28 mouse cellular contexts compared by ENCODE assay signal in the genomic region with DNA sequence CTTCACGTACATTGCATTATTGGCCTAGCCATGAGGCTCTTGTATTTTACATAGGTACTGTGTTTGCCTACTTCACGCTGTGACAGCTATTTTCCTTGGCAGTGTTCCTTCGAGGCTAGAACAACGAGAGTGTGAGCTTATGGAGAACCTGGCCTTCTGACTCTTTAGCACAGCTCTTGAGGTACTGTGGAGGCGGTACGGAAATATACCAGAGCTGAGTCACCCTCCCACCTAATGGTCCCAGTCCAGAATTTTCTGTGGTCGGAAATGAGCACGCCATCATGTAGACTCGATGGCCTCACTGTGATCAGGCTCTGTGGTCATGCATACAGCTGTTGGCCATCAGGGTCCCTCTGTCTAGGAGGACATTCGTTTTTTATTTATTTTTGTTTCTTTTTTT. TPM values are rescaled to one million over a fixed set of nuclear protein-coding genes. Genes with fewer than 3 reads are reported as not detected.
DNase-seq lines count a peak whose midpoint lies in the region; TF ChIP-seq lines count a peak whose summit lies in the region.
"Had no signal": no experiment of that assay in that cellular context is flagged by ENCODE, and none has a peak within 500 bp of the region (broad histone marks: within the 10 kb centered on the region; RNA-seq: fewer than 3 reads in every experiment).

No protein-coding gene starts in this region.

- no peaks in the 10 kb centered on the region for H3K4me1 ChIP-seq in heart, embryonic 10.5 days
- H3K4me1 ChIP-seq: midbrain, embryonic 10.5 days; neural tube, embryonic 15.5 days had no signal

- H3ac ChIP-seq in C2C12 (ENCODE audit: control insufficient read depth, insufficient read length, low read depth): no peak overlapping the region

- H3K27ac ChIP-seq in heart, embryonic 10.5 days: no peak overlapping the region
- H3K27ac ChIP-seq: embryonic facial prominence, embryonic 13.5 days; forebrain, embryonic 15.5 days; heart, adult 2 months; hindbrain, embryonic 15.5 days; macrophage; midbrain, embryonic 10.5 days; neural tube, embryonic 15.5 days; stomach, postnatal 0 days had no signal

- H3K9me3 ChIP-seq in heart, embryonic 10.5 days: no peaks in the 10 kb centered on the region
- H3K9me3 ChIP-seq: embryonic facial prominence, embryonic 13.5 days; forebrain, embryonic 15.5 days; hindbrain, embryonic 15.5 days; midbrain, embryonic 10.5 days; neural tube, embryonic 15.5 days had no signal

- no peaks in the 10 kb centered on the region for H3K79me3 ChIP-seq in C2C12 (ENCODE audit: low read depth)

- no peaks in the 10 kb centered on the region for H3K79me2 ChIP-seq in C2C12 (ENCODE audit: control insufficient read depth, insufficient read depth)

- no peaks in the 10 kb centered on the region; the same call in 1 of the 2 replicates for H3K27me3 ChIP-seq in heart, embryonic 10.5 days (ENCODE audit: insufficient read depth, poor library complexity, severe bottlenecking)
- H3K27me3 ChIP-seq in C2C12 (ENCODE audit: control insufficient read depth, insufficient read depth, insufficient read length): no peaks in the 10 kb centered on the region
- H3K27me3 ChIP-seq: embryonic facial prominence, embryonic 13.5 days; forebrain, embryonic 15.5 days; hindbrain, embryonic 15.5 days; neural tube, embryonic 15.5 days had no signal

- no peak overlapping the region for H3K4me3 ChIP-seq in heart, embryonic 10.5 days
- H3K4me3 ChIP-seq in C2C12 (ENCODE audit: insufficient read depth, poor library complexity, severe bottlenecking): no peak overlapping the region
- H3K4me3 ChIP-seq: embryonic facial prominence, embryonic 13.5 days; forebrain, embryonic 15.5 days; heart, adult 2 months; hindbrain, embryonic 15.5 days; midbrain, embryonic 10.5 days; neural tube, embryonic 15.5 days had no signal

- no peak for TF ChIP-seq CTCF in C2C12 (IDR thresholded peaks at IDR 0.05; ENCODE audit: control insufficient read depth, insufficient read depth, insufficient read length)

- peak; percentile 62 for DNase-seq in heart, adult 11 months
- DNase-seq in heart, embryonic 10.5 days (ENCODE audit: low spot score): no peak
- peak; percentile 10 for DNase-seq in layer of hippocampus, adult 11-12 months (ENCODE audit: low spot score)
- DNase-seq in layer of hippocampus, postnatal 10 days (ENCODE audit: low spot score in 2 of 2): no peak
- DNase-seq in gonadal fat pad, adult 2 months (ENCODE audit: low read depth): peak; percentile 94
- DNase-seq in yolk sac, embryonic 10.5 days (ENCODE audit: low spot score): no peak
- no peak for DNase-seq in adrenal gland, postnatal 36 days
- DNase-seq: adrenal gland, adult 8-10 months; B cell, adult 2 months; cerebellum, adult 2 months; cerebellum, postnatal 36 days; embryo, embryonic 11 days; gastrocnemius, postnatal 14 days; heart, adult 2 months; heart, postnatal 36 days; kidney, postnatal 25 days; liver, postnatal 0 days; right cerebral cortex, adult 18-20 months had no signal

- 85% methylated on average over 10 of the region's 10 CpGs for WGBS in heart, embryonic 10.5 days

- H3K36me3 ChIP-seq in heart, embryonic 10.5 days: no peaks in the 10 kb centered on the region
- H3K36me3 ChIP-seq in C2C12 (ENCODE audit: control insufficient read depth, insufficient read depth): peaks cover 29% of the 10 kb centered on the region
- H3K36me3 ChIP-seq: embryonic facial prominence, embryonic 13.5 days; forebrain, embryonic 15.5 days; hindbrain, embryonic 15.5 days; midbrain, embryonic 10.5 days; neural tube, embryonic 15.5 days had no signal

TF ChIP-seq in C2C12, 6 proteins besides CTCF, POLR2A, EP300 and RAD21:
- TF ChIP-seq MYOG (IDR thresholded peaks at IDR 0.05; ENCODE audit: control insufficient read depth, extremely low read depth, insufficient read length): no peak
- peak; percentile 44 for TF ChIP-seq MAX (IDR thresholded peaks at IDR 0.05)
- no peak for TF ChIP-seq USF1 (IDR thresholded peaks at IDR 0.05; ENCODE audit: low read depth)
- TF ChIP-seq FOSL1 (IDR thresholded peaks at IDR 0.05; ENCODE audit: insufficient read depth, low read length, poor library complexity, severe bottlenecking): peak; percentile 54
- TF ChIP-seq MYOD1 (IDR thresholded peaks at IDR 0.05; ENCODE audit: control insufficient read depth, insufficient read length, low read depth): peak; percentile 81

RNA-seq across cellular contexts. Expression of gene Gcnt4, which starts 15.2 kb away (rescaled TPM):
- 0.28 and 0.49 TPM in 2 replicates for polyA plus RNA-seq in heart, embryonic 10.5 days (2016; fragmentation: Nextera tagmentation; extraction: Ambion mirVana)
- 1 to 10 TPM; 1.1 to 1.4 TPM for total RNA-seq in layer of hippocampus, postnatal 10 days (2021)
- polyA plus RNA-seq in C2C12 (2012; fragmentation: generic; extraction: Trizol): 5.6 TPM
- 25.9 and 34.6 TPM in 2 replicates for polyA plus RNA-seq in gonadal fat pad, adult 2 months (2012; rRNA removed)
- 1 to 10 TPM in 1 of 2 experiments, under 1 TPM in 1; 0.17 to 1.4 TPM for total RNA-seq in adrenal gland, postnatal 36 days (2021)
- total RNA-seq: MEL had no signal
- polyA plus RNA-seq: activated CD4-positive, CD25-positive, alpha-beta regulatory T cell, adult 4 months; macrophage had no signal

Comparison
In these comparisons a context has a peak if more than half of its experiments do, and no peak if none do; other contexts are left out.
1. DNase-seq: peak in heart, adult 11 months (single experiment), layer of hippocampus, adult 11-12 months (single experiment) and gonadal fat pad, adult 2 months (single experiment); none in heart, embryonic 10.5 days (single experiment), layer of hippocampus, postnatal 10 days (0 of 2), yolk sac, embryonic 10.5 days (single experiment) and adrenal gland, postnatal 36 days (0 of 2).